Mouse (Mus musculus) kidney, adult 10 weeks (tissue): ENCODE results near the gene Krt73. TPM values are rescaled to one million over a fixed set of nuclear protein-coding genes. Genes with fewer than 3 reads are reported as not detected.

ENCODE experiments used
- polyA plus RNA-seq: library from polyadenylated mRNA; stranded (reverse); fragments of 350-450 nt; fragmentation: Illumina TruSeq; extraction: RNeasy Lipid Tissue Mini Kit (QIAGEN cat#74804); gene quantifications from one replicate; pipeline ENCODE4 v1.2.3, GENCODE M21; 2014; ENCODE audit warnings: low read depth, low replicate concordance

The Krt73 gene
- not detected for polyA plus RNA-seq

GRCm38 (mm10) chr15:101802296-101802835, at the start of gene Krt73:
TSS of gene Krt73 (minus strand) at chr15:101802346.

DNA sequence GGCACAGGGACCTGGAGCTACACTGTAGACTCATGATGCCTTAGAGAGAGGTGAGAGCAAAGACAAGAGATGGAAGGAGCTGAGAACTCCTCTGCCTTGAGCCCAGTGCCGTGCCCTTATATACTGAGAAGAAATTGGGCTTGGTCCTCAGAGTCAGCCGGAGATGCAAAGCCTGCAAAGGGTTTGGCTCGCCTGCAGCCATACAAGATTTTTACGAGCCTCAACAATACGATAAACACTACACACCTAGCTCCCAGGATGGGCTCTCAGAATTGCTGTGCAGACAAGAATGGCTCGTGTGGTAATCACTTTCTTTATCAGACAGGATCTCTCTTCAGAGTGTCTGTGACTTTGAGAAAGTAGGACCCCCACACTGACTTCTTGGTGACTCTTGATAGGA, 48.5 kb upstream of the Krt73 start, which contains the start of gene Krt1:
Gene Krt1 (minus strand): TSS at position 101 of the 400 bp plus-strand sequence.

DNA sequence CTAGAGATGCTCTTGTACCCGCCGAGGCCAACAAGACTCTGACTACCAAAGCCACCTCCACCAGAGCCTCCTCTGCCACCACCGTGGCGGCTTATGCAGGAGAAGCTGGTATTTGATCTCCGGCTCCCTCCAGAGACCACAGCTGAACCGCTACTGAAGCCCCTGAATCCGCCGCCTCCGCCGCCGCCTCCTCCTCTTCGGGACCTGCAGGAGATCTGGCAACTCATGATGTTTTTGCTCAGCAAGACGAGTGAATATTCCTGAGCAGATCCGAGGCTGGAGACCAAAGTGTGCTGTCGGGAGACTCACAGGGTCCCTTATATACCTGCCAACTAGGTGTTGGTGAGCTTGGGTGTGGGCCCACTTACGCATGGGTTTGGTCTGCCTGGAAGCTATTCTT, 15.7 kb upstream of the Krt73 start, which contains the start of gene Krt2:
Gene Krt2 (minus strand): TSS at position 295 of the 400 bp plus-strand sequence.

GRCm38 (mm10) chr15:101786360-101786759, 15.8 kb downstream of the Krt73 start, which contains the start of gene Krt72:
TSS of gene Krt72 (minus strand) at chr15:101786460.

Other genes starting within 250 kb of the Krt73 start
- not detected for gene Krt90, start 239.4 kb downstream of the Krt73 start, polyA plus RNA-seq
- not detected for gene Krt75, start 228.4 kb downstream of the Krt73 start, polyA plus RNA-seq
- gene Gm5414, start 174.2 kb downstream of the Krt73 start, polyA plus RNA-seq, result not detected
- gene Gm5478, start 155.0 kb downstream of the Krt73 start, polyA plus RNA-seq, result not detected
- gene Krt6b, start 122.1 kb downstream of the Krt73 start, polyA plus RNA-seq, result not detected
- gene Krt6a, start 108.0 kb downstream of the Krt73 start, polyA plus RNA-seq, result not detected
- gene Krt5, start 89.4 kb downstream of the Krt73 start, polyA plus RNA-seq, result not detected
- gene Krt71, start 59.2 kb downstream of the Krt73 start, polyA plus RNA-seq, result not detected
- gene Krt72, start 15.9 kb downstream of the Krt73 start, polyA plus RNA-seq, result not detected
- gene Krt2, start 15.8 kb upstream of the Krt73 start, polyA plus RNA-seq, result not detected
- not detected for gene Krt1, start 48.4 kb upstream of the Krt73 start, polyA plus RNA-seq
- gene Krt77, start 67.4 kb upstream of the Krt73 start, polyA plus RNA-seq, result not detected
- not detected for gene Krt76, start 90.6 kb upstream of the Krt73 start, polyA plus RNA-seq
- gene Krt4, start 122.4 kb upstream of the Krt73 start, polyA plus RNA-seq, result not detected
- not detected for gene Krt79, start 138.0 kb upstream of the Krt73 start, polyA plus RNA-seq
- gene Krt78, start 151.9 kb upstream of the Krt73 start, polyA plus RNA-seq, result not detected
- 4.4 TPM for gene Krt8, start 202.1 kb upstream of the Krt73 start, polyA plus RNA-seq
- gene Krt18, start 225.8 kb upstream of the Krt73 start, polyA plus RNA-seq, result 1.5 TPM